Mouse (Mus musculus): ENCODE measurements around the gene Med24.
"Not testable (repeated sequence)": the region's sequence is repeated elsewhere in the genome, so short reads cannot be mapped to it uniquely, and the experiment has no call there.

The Med24 gene

GRCm38 (mm10) chr11:98720756-98721155 lies 8.5 kb downstream of the Med24 start:
- DNase-seq (ENCODE audit: low spot score), result no peak

GRCm38 (mm10) chr11:98717904-98718303 lies 11.3 kb downstream of the Med24 start:
- peak; percentile 65 for DNase-seq (ENCODE audit: low spot score)

GRCm38 (mm10) chr11:98715946-98716345 lies 13.3 kb downstream of the Med24 start:
- no peak for DNase-seq (ENCODE audit: low spot score)

- no peak for DNase-seq (ENCODE audit: low spot score)
Measured at GRCm38 (mm10) chr11:98713703-98714102, 15.5 kb downstream of the Med24 start.

- not testable (repeated sequence) for DNase-seq (ENCODE audit: low spot score)
Measured at GRCm38 (mm10) chr11:98712009-98712408, 17.2 kb downstream of the Med24 start.

- DNase-seq (ENCODE audit: low spot score), result no peak
Measured at GRCm38 (mm10) chr11:98711046-98711434, 18.2 kb downstream of the Med24 start.

GRCm38 (mm10) chr11:98710416-98711045 lies 18.7 kb downstream of the Med24 start:
- peak; percentile 90 for DNase-seq (ENCODE audit: low spot score)

- no peak for DNase-seq (ENCODE audit: low spot score)
Measured at GRCm38 (mm10) chr11:98709001-98709741, 20.1 kb downstream of the Med24 start.

- no peak for DNase-seq (ENCODE audit: low spot score)
Measured at GRCm38 (mm10) chr11:98708282-98708956, 20.8 kb downstream of the Med24 start.

- DNase-seq (ENCODE audit: low spot score), result no peak
Measured at GRCm38 (mm10) chr11:98707401-98708281, 21.6 kb downstream of the Med24 start.

- DNase-seq (ENCODE audit: low spot score), result no peak
Measured at GRCm38 (mm10) chr11:98705021-98705420, 24.2 kb downstream of the Med24 start.

- DNase-seq (ENCODE audit: low spot score), result no peak
Measured at GRCm38 (mm10) chr11:98702323-98702722, 26.9 kb downstream of the Med24 start.

GRCm38 (mm10) chr11:98701213-98701670 lies 28.0 kb downstream of the Med24 start, which contains the start of gene Csf3:
Csf3 (plus strand) TSS chr11:98701263.
- no peak for DNase-seq (ENCODE audit: low spot score)

GRCm38 (mm10) chr11:98699911-98700310 lies 29.3 kb downstream of the Med24 start:
- DNase-seq (ENCODE audit: low spot score), result peak; percentile 70

- DNase-seq (ENCODE audit: low spot score), result no peak
Measured at GRCm38 (mm10) chr11:98698849-98699640, 30.2 kb downstream of the Med24 start.

GRCm38 (mm10) chr11:98697225-98697624 lies 32.0 kb downstream of the Med24 start:
- DNase-seq (ENCODE audit: low spot score), result no peak

- DNase-seq (ENCODE audit: low spot score), result no peak
Measured at GRCm38 (mm10) chr11:98696454-98697216, 32.6 kb downstream of the Med24 start.

GRCm38 (mm10) chr11:98695408-98695807 lies 33.8 kb downstream of the Med24 start:
- DNase-seq (ENCODE audit: low spot score), result no peak

GRCm38 (mm10) chr11:98694301-98694700 lies 34.9 kb downstream of the Med24 start:
- no peak for DNase-seq (ENCODE audit: low spot score)

GRCm38 (mm10) chr11:98693746-98694145 lies 35.5 kb downstream of the Med24 start:
- DNase-seq (ENCODE audit: low spot score), result no peak

Measured in embryo, embryonic 10 days (tissue).